Mouse (Mus musculus): ENCODE measurements around the gene Sez6l. TPM values are rescaled to one million over a fixed set of nuclear protein-coding genes. Genes with fewer than 3 reads are reported as not detected.

Sez6l gene
- polyA plus RNA-seq, 1 experiment from 2014 or later = 0.28 TPM

- Histone ChIP-seq H3K36me3 (ENCODE audit: insufficient read depth, low read length) (no peaks in the 10 kb centered on the region), H3K9ac (ENCODE audit: low read depth, low read length) (no peak overlapping the region), H3K4me1 (replicated peaks; ENCODE audit: insufficient read depth, low read length) (peaks cover 8% of the 10 kb centered on the region; the same call in 1 of the 2 replicates), H3K27me3 (ENCODE audit: insufficient read depth, low read length) (no peaks in the 10 kb centered on the region), H3K4me2 (ENCODE audit: low read length) (no peak overlapping the region), H3K4me3 (replicated peaks; ENCODE audit: low read depth, low read length) (no peak overlapping the region), H3K9me3 (replicated peaks; ENCODE audit: low read length) (peaks cover 4% of the 10 kb centered on the region; the same call in 1 of the 2 replicates), H3K27ac (no peak overlapping the region)
- TF ChIP-seq CTCF (IDR thresholded peaks at IDR 0.05; ENCODE audit: low read depth) = no peak
- DNase-seq (ENCODE audit: low spot score) (no peak), ATAC-seq (replicated peaks; ENCODE audit: low FRiP score, low read depth) (no peak)
- 97% methylated on average over 2 of the region's 2 CpGs for WGBS
Observed at GRCm38 (mm10) chr5:112523796-112524195, 53.2 kb downstream of the Sez6l start.

DNA sequence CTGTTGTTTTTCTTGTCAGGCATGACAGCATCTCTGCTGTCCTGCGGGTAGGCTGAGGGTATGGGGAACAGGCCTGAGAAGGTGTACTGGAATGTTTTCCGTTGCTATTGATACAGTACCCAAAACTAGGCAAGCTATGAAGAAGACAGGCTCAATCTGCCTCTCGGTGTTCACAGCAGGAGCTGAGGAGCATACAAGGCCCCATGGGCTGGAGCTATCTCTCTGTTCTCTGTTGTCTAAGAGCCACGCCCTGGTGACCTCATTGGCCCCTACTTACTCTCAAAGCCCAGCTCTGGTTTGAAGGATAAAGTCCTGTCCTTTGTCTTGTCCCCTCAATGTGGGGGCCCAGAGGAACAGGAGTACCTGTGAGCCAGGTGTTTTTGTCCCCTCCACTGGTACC, 53.7 kb downstream of the Sez6l start:
- Histone ChIP-seq H3K4me1 (replicated peaks; ENCODE audit: insufficient read depth, low read length) (peaks cover 8% of the 10 kb centered on the region; the same call in 1 of the 2 replicates), H3K4me2 (ENCODE audit: low read length) (no peak overlapping the region), H3K4me3 (replicated peaks; ENCODE audit: low read depth, low read length) (no peak overlapping the region), H3K27me3 (ENCODE audit: insufficient read depth, low read length) (no peaks in the 10 kb centered on the region), H3K9me3 (replicated peaks; ENCODE audit: low read length) (peaks cover 4% of the 10 kb centered on the region; the same call in 1 of the 2 replicates), H3K27ac (no peak overlapping the region), H3K9ac (ENCODE audit: low read depth, low read length) (no peak overlapping the region), H3K36me3 (ENCODE audit: insufficient read depth, low read length) (no peaks in the 10 kb centered on the region)
- TF ChIP-seq CTCF (IDR thresholded peaks at IDR 0.05; ENCODE audit: low read depth) = no peak
- 87% methylated on average over 4 of the region's 4 CpGs for WGBS
- no peak for ATAC-seq (replicated peaks; ENCODE audit: low FRiP score, low read depth)
- no peak for DNase-seq (ENCODE audit: low spot score)

DNA sequence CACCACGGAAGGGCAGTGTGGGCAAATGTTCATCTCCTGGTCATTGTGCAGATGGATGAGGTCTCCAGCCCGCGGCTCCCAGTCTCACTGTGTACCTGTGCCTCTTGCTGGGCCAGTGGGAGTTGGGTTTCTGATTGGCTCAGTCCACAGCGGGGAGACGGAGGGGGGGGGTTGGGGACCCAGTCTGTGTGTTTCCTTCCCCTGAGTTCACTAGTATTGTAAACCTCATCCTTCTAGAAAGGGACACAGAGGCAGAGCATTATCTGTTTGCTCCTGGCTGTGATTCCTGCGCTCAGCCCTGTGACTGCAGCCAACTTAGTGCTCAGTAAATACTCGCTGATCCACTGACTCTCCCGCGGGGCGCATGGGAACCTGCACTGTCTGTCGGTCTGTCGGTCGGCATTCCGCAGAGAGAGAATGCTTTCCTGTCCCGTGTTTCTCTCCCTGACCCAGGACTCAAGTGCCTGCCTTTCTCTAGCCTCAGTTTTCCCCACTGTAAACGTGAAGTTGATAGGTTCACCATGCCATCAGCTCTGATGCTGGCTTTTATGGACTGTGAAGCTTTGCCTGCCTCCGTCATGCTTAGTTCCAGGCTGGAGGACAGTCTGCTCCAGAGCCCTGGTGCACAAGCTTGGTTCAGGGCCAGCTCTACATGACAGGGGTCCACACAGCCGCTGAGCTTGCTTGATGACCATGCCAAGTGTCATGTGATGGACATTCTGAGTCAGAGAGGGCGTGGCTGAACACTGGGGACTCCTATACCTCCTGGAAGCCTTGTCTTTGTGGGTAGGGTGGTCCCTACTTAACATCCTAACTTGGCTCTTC, 55.1 kb downstream of the Sez6l start:
- no peak overlapping the region for H3K4me3 ChIP-seq (replicated peaks; ENCODE audit: low read depth, low read length)
- no peak overlapping the region for H3K27ac ChIP-seq
- no peak for TF ChIP-seq CTCF (IDR thresholded peaks at IDR 0.05; ENCODE audit: low read depth)
- peaks cover 8% of the 10 kb centered on the region; the same call in 1 of the 2 replicates for H3K4me1 ChIP-seq (replicated peaks; ENCODE audit: insufficient read depth, low read length)
- peaks cover 4% of the 10 kb centered on the region; the same call in 1 of the 2 replicates for H3K9me3 ChIP-seq (replicated peaks; ENCODE audit: low read length)
- DNase-seq (ENCODE audit: low spot score) (no peak), ATAC-seq (replicated peaks; ENCODE audit: low FRiP score, low read depth) (no peak)
- no peak overlapping the region for H3K9ac ChIP-seq (ENCODE audit: low read depth, low read length)
- H3K4me2 ChIP-seq (ENCODE audit: low read length) = no peak overlapping the region
- no peaks in the 10 kb centered on the region for H3K36me3 ChIP-seq (ENCODE audit: insufficient read depth, low read length)
- H3K27me3 ChIP-seq (ENCODE audit: insufficient read depth, low read length) = no peaks in the 10 kb centered on the region
- 11% methylated on average over 19 of the region's 19 CpGs for WGBS

DNA sequence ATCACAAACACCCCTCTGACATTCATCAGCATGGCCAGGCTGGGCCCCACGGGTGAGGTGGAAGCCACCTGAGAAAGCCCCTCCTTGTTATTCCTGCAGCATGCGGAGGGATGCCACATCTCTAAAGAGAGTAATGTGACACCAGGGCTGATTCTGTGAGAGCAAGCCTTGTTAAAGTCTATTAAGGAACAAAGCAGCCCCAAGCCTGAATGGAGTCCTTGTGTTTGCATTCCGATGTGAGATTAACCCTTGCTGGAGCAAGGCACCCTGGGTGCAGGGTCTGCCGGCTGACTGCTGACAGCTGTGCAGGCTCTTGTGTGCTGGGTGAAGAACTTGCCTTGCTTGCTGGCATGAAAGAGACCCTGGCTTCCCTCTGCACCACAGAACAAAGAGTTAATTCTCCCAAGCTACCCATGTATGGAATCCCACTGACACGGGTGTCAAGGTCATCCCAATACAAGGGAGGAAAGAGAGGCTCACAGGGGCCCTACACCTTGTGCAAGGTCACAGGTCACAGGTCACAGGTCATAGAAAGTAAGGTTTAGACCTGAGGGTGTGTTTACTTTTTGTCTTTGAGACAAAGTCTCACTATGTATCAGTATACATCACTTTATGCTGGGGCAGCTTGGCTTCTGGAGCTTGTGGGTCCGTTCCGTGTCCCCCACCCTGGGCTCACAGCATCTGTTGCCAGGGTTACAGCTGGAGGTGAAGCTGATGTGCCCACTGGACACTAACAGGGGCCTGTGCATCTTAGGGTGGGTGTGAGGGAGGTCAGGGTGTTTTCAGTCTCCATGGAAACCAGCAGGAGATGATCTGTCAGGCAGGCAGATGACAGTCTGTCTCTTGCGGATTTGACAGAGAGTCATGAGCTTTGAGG, 55.9 kb downstream of the Sez6l start:
- peak; percentile 55 for DNase-seq (ENCODE audit: low spot score)
- Histone ChIP-seq H3K9ac (ENCODE audit: low read depth, low read length) (no peak overlapping the region), H3K36me3 (ENCODE audit: insufficient read depth, low read length) (no peaks in the 10 kb centered on the region), H3K27me3 (ENCODE audit: insufficient read depth, low read length) (no peaks in the 10 kb centered on the region), H3K4me1 (replicated peaks; ENCODE audit: insufficient read depth, low read length) (peaks cover 8% of the 10 kb centered on the region; the same call in 1 of the 2 replicates), H3K9me3 (replicated peaks; ENCODE audit: low read length) (peaks cover 4% of the 10 kb centered on the region; the same call in 1 of the 2 replicates), H3K4me2 (ENCODE audit: low read length) (no peak overlapping the region), H3K4me3 (replicated peaks; ENCODE audit: low read depth, low read length) (no peak overlapping the region), H3K27ac (no peak overlapping the region)
- WGBS = 16% methylated on average over 8 of the region's 8 CpGs
- TF ChIP-seq CTCF (IDR thresholded peaks at IDR 0.05; ENCODE audit: low read depth) = no peak
- ATAC-seq (replicated peaks; ENCODE audit: low FRiP score, low read depth) = no peak

GRCm38 (mm10) chr5:112518773-112519172, 58.2 kb downstream of the Sez6l start:
- Histone ChIP-seq H3K27me3 (ENCODE audit: insufficient read depth, low read length) (no peaks in the 10 kb centered on the region), H3K36me3 (ENCODE audit: insufficient read depth, low read length) (no peaks in the 10 kb centered on the region), H3K4me1 (replicated peaks; ENCODE audit: insufficient read depth, low read length) (peaks cover 4% of the 10 kb centered on the region; the same call in 1 of the 2 replicates), H3K4me3 (replicated peaks; ENCODE audit: low read depth, low read length) (no peak overlapping the region), H3K9ac (ENCODE audit: low read depth, low read length) (no peak overlapping the region), H3K9me3 (replicated peaks; ENCODE audit: low read length) (no peaks in the 10 kb centered on the region), H3K27ac (no peak overlapping the region), H3K4me2 (ENCODE audit: low read length) (no peak overlapping the region)
- no peak for DNase-seq (ENCODE audit: low spot score)
- ATAC-seq (replicated peaks; ENCODE audit: low FRiP score, low read depth) = no peak
- WGBS = 76% methylated on average over 2 of the region's 2 CpGs
- no peak for TF ChIP-seq CTCF (IDR thresholded peaks at IDR 0.05; ENCODE audit: low read depth)

DNA sequence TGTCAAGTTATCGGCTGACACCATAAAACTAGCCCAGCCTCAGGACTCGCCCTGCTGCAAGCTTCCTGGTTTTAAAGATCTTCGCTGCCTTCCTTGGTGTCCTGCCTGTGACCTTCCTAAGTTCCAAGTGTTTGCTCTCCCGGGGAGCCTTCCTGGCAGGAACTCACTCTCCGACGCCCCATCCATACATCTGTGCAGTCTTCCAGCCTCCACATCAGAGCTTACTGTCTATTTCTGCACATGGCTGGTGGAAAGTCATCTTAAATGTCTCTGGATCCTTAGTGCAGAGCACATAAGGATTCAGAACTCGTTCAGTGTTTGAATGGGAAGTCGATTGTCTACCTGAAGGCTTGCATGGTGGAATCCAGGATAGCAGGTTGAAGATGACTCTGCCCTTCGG, 59.5 kb downstream of the Sez6l start:
- Histone ChIP-seq H3K36me3 (ENCODE audit: insufficient read depth, low read length) (no peaks in the 10 kb centered on the region), H3K4me1 (replicated peaks; ENCODE audit: insufficient read depth, low read length) (peaks cover 4% of the 10 kb centered on the region; the same call in 1 of the 2 replicates), H3K9me3 (replicated peaks; ENCODE audit: low read length) (no peaks in the 10 kb centered on the region), H3K4me3 (replicated peaks; ENCODE audit: low read depth, low read length) (no peak overlapping the region), H3K27ac (no peak overlapping the region), H3K27me3 (ENCODE audit: insufficient read depth, low read length) (no peaks in the 10 kb centered on the region), H3K4me2 (ENCODE audit: low read length) (no peak overlapping the region), H3K9ac (ENCODE audit: low read depth, low read length) (no peak overlapping the region)
- 82% methylated on average over 9 of the region's 9 CpGs for WGBS
- no peak for TF ChIP-seq CTCF (IDR thresholded peaks at IDR 0.05; ENCODE audit: low read depth)
- DNase-seq (ENCODE audit: low spot score) (no peak), ATAC-seq (replicated peaks; ENCODE audit: low FRiP score, low read depth) (no peak)
